Mouse (Mus musculus): ENCODE measurements around the gene Nup210l.
"Not testable (repeated sequence)": the region's sequence is repeated elsewhere in the genome, so short reads cannot be mapped to it uniquely, and the experiment has no call there.

Nup210l gene

GRCm38 (mm10) chr3:90221123-90221522 is 117.2 kb downstream of the Nup210l start:
- DNase-seq (ENCODE audit: low spot score in 2 of 2): no peak

- no peak for DNase-seq (ENCODE audit: low spot score in 2 of 2)
Observed at GRCm38 (mm10) chr3:90222455-90222854, 118.5 kb downstream of the Nup210l start.

GRCm38 (mm10) chr3:90222941-90223340 is 119.0 kb downstream of the Nup210l start:
- DNase-seq (ENCODE audit: low spot score in 2 of 2): no peak

GRCm38 (mm10) chr3:90224331-90224730 is 120.4 kb downstream of the Nup210l start:
- DNase-seq (ENCODE audit: low spot score in 2 of 2): no peak

- no peak for DNase-seq (ENCODE audit: low spot score in 2 of 2)
Observed at GRCm38 (mm10) chr3:90231075-90231474, 127.1 kb downstream of the Nup210l start.

- DNase-seq (ENCODE audit: low spot score in 2 of 2): peak; percentile 72 to 78
Observed at GRCm38 (mm10) chr3:90231507-90232333, 127.8 kb downstream of the Nup210l start, which contains the start of gene Jtb. TSS of gene Jtb (plus strand) at chr3:90231597.

GRCm38 (mm10) chr3:90241251-90241650 is 137.3 kb downstream of the Nup210l start:
- DNase-seq (ENCODE audit: low spot score in 2 of 2): no peak

GRCm38 (mm10) chr3:90241669-90242358 is 137.9 kb downstream of the Nup210l start:
- DNase-seq (ENCODE audit: low spot score in 2 of 2): no peak

GRCm38 (mm10) chr3:90242984-90243775 is 139.2 kb downstream of the Nup210l start, which contains the start of gene Creb3l4:
TSS of gene Creb3l4 (minus strand) at chr3:90243512.
- no peak for DNase-seq (ENCODE audit: low spot score in 2 of 2)

GRCm38 (mm10) chr3:90245406-90245805 is 141.5 kb downstream of the Nup210l start:
- DNase-seq (ENCODE audit: low spot score in 2 of 2): no peak

- no peak for DNase-seq (ENCODE audit: low spot score in 2 of 2)
Observed at GRCm38 (mm10) chr3:90247630-90247959, 143.7 kb downstream of the Nup210l start.

GRCm38 (mm10) chr3:90247960-90248745 is 144.2 kb downstream of the Nup210l start, which contains the start of gene Slc39a1:
TSS of gene Slc39a1 (plus strand) at chr3:90248172.
- DNase-seq (ENCODE audit: low spot score in 2 of 2): peak; percentile 72 to 83

- DNase-seq (ENCODE audit: low spot score in 2 of 2): peak in 1 of 2 experiments; percentile 28
Observed at GRCm38 (mm10) chr3:90248746-90249100, 144.8 kb downstream of the Nup210l start.

GRCm38 (mm10) chr3:90250791-90251190 is 146.9 kb downstream of the Nup210l start:
- DNase-seq (ENCODE audit: low spot score in 2 of 2): no peak

GRCm38 (mm10) chr3:90251731-90252226 is 147.8 kb downstream of the Nup210l start:
- DNase-seq (ENCODE audit: low spot score in 2 of 2): not testable (repeated sequence)

GRCm38 (mm10) chr3:90252659-90253058 is 148.7 kb downstream of the Nup210l start:
- DNase-seq (ENCODE audit: low spot score in 2 of 2): not testable (repeated sequence)

- not testable (repeated sequence) for DNase-seq (ENCODE audit: low spot score in 2 of 2)
Observed at GRCm38 (mm10) chr3:90253174-90253573, 149.2 kb downstream of the Nup210l start.

GRCm38 (mm10) chr3:90253653-90254418 is 149.9 kb downstream of the Nup210l start, which contains the start of gene Crtc2:
TSS of gene Crtc2 (plus strand) at chr3:90254163.
- peak; percentile 85 to 91 for DNase-seq (ENCODE audit: low spot score in 2 of 2)

- DNase-seq (ENCODE audit: low spot score in 2 of 2): no peak
Observed at GRCm38 (mm10) chr3:90254419-90255193, 150.7 kb downstream of the Nup210l start.

All from spleen, postnatal 14 days (tissue).